Mouse (Mus musculus): Measurements from ENCODE around the gene Wbp1l. TPM values are rescaled to one million over a fixed set of nuclear protein-coding genes. Genes with fewer than 3 reads are reported as not detected.
A peak's percentile ranks its signal among the peaks of the same experiment; 100 is the strongest.

Gene Wbp1l
- polyA plus RNA-seq, 1 experiment from 2014 or later = 52.3 TPM

DNA sequence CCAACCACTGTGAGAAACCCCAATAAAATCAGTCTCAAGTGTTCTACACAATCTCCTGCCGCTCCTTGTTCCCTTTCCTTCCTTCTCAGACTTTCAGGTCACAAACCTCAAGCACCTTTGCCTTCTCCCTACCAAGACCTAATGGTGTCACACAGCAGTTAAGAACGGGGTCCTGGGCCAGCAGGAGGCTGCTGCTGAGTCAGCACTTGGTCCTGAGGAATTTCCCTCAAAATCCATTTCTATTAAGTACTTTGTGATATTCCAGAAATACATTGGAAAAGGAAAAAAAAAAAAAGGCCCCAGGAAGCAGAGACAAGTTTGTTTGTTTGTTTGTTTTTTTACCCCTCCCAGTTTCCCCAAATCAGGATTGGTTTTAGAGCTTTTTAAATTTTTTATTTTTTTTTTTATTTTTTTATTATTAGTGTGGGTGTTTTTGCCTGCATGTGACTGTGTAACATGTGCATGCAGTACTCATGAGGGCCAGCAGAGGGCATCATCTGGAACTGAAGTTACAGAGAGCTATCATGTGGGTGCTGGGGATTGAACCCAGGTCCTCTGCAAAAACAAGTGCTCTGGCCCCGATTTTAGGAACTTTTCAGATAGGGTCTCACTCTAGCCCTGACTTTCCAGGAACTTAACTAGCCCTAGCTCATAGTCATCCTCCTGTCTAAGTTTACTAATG, 58.6 kb downstream of the Wbp1l start:
- no peak overlapping the region for H3K27ac ChIP-seq
- H3K4me3 ChIP-seq = no peak overlapping the region
- no peak for DNase-seq (ENCODE audit: low spot score)
- H3K4me1 ChIP-seq = peaks cover 5% of the 10 kb centered on the region; the same call in 1 of the 2 replicates
- 92% methylated on average over 3 of the region's 3 CpGs for WGBS
- peaks cover 55% of the 10 kb centered on the region for H3K36me3 ChIP-seq
- H3K9me3 ChIP-seq (replicated peaks) = no peaks in the 10 kb centered on the region
- H3K27me3 ChIP-seq (ENCODE audit: low read depth, poor library complexity, severe bottlenecking) = no peaks in the 10 kb centered on the region

- Histone ChIP-seq H3K27ac (no peak overlapping the region), H3K9me3 (replicated peaks) (no peaks in the 10 kb centered on the region), H3K4me3 (no peak overlapping the region), H3K36me3 (peaks cover 47% of the 10 kb centered on the region), H3K27me3 (ENCODE audit: low read depth, poor library complexity, severe bottlenecking) (no peaks in the 10 kb centered on the region), H3K4me1 (peaks cover 5% of the 10 kb centered on the region; the same call in 1 of the 2 replicates)
- DNase-seq (ENCODE audit: low spot score) = no peak
- WGBS = 97% methylated on average over 7 of the region's 7 CpGs
These were observed 59.5 kb downstream of the Wbp1l start for GRCm38 (mm10) chr19:46658348-46658747.

- peaks cover 5% of the 10 kb centered on the region; the same call in 1 of the 2 replicates for H3K4me1 ChIP-seq
- no peak overlapping the region for H3K4me3 ChIP-seq
- no peak overlapping the region for H3K27ac ChIP-seq
- no peaks in the 10 kb centered on the region for H3K27me3 ChIP-seq (ENCODE audit: low read depth, poor library complexity, severe bottlenecking)
- no peaks in the 10 kb centered on the region for H3K9me3 ChIP-seq (replicated peaks)
- WGBS = 90% methylated on average over 9 of the region's 9 CpGs
- no peak for DNase-seq (ENCODE audit: low spot score)
- peaks cover 42% of the 10 kb centered on the region for H3K36me3 ChIP-seq
These were observed 60.0 kb downstream of the Wbp1l start for GRCm38 (mm10) chr19:46658851-46659250.

DNA sequence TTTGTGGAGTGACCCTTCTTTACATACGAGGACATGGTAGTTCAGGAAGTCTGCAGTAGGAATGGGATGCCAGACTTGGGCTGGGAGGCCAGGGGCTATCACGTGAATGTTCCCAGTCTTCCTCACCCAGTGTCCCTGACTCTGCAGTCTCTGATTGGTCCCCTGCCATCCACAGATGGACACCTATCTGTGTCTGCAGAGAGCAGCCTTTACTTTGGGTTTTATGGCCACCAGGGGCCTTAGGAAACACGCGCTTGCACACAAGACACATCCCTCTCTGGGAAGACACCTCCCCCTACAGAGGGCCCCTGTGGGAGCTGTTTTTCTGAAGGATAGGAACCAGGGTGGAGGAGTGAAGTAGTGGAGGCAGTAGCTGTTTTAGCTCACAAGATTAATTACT, 62.6 kb downstream of the Wbp1l start:
- 62% methylated on average over 4 of the region's 4 CpGs for WGBS
- peaks cover 8% of the 10 kb centered on the region; the same call in 1 of the 2 replicates for H3K4me1 ChIP-seq

GRCm38 (mm10) chr19:46662214-46662613, 63.3 kb downstream of the Wbp1l start:
- peaks cover 8% of the 10 kb centered on the region; the same call in 1 of the 2 replicates for H3K4me1 ChIP-seq
- peaks cover 8% of the 10 kb centered on the region for H3K36me3 ChIP-seq
- no peak for DNase-seq (ENCODE audit: low spot score)
- no peaks in the 10 kb centered on the region for H3K9me3 ChIP-seq (replicated peaks)
- no peaks in the 10 kb centered on the region for H3K27me3 ChIP-seq (ENCODE audit: low read depth, poor library complexity, severe bottlenecking)
- H3K27ac ChIP-seq = no peak overlapping the region
- WGBS = 91% methylated on average over 8 of the region's 8 CpGs
- H3K4me3 ChIP-seq = no peak overlapping the region

More for the DNA sequence above, 62.6 kb downstream of the Wbp1l start:
- H3K4me3 ChIP-seq = no peak overlapping the region
- H3K27me3 ChIP-seq (ENCODE audit: low read depth, poor library complexity, severe bottlenecking) = no peaks in the 10 kb centered on the region
- H3K27ac ChIP-seq = no peak overlapping the region
- peaks cover 15% of the 10 kb centered on the region for H3K36me3 ChIP-seq
- DNase-seq (ENCODE audit: low spot score) = no peak
- no peaks in the 10 kb centered on the region for H3K9me3 ChIP-seq (replicated peaks)

GRCm38 (mm10) chr19:46662784-46663183, 63.9 kb downstream of the Wbp1l start:
- H3K27ac ChIP-seq = no peak overlapping the region
- H3K27me3 ChIP-seq (ENCODE audit: low read depth, poor library complexity, severe bottlenecking) = no peaks in the 10 kb centered on the region
- peaks cover 5% of the 10 kb centered on the region; the same call in 1 of the 2 replicates for H3K36me3 ChIP-seq
- H3K4me3 ChIP-seq = no peak overlapping the region
- H3K4me1 ChIP-seq = peaks cover 8% of the 10 kb centered on the region; the same call in 1 of the 2 replicates
- no peaks in the 10 kb centered on the region for H3K9me3 ChIP-seq (replicated peaks)
- WGBS = 87% methylated on average over 6 of the region's 6 CpGs
- DNase-seq (ENCODE audit: low spot score) = no peak

GRCm38 (mm10) chr19:46665474-46665873, 66.6 kb downstream of the Wbp1l start:
- 74% methylated on average over 7 of the region's 7 CpGs for WGBS
- Histone ChIP-seq H3K4me1 (peaks cover 8% of the 10 kb centered on the region; the same call in 1 of the 2 replicates), H3K9me3 (replicated peaks) (no peaks in the 10 kb centered on the region), H3K27me3 (ENCODE audit: low read depth, poor library complexity, severe bottlenecking) (no peaks in the 10 kb centered on the region), H3K4me3 (no peak overlapping the region), H3K27ac (no peak overlapping the region), H3K36me3 (no peaks in the 10 kb centered on the region)
- no peak for DNase-seq (ENCODE audit: low spot score)

- WGBS = 45% methylated on average over 11 of the region's 11 CpGs
- no peaks in the 10 kb centered on the region for H3K9me3 ChIP-seq (replicated peaks)
- H3K4me3 ChIP-seq = no peak overlapping the region
- H3K27ac ChIP-seq = no peak overlapping the region
- DNase-seq (ENCODE audit: low spot score) = no peak
- H3K36me3 ChIP-seq = no peaks in the 10 kb centered on the region
- H3K4me1 ChIP-seq = peaks cover 6% of the 10 kb centered on the region; the same call in 1 of the 2 replicates
- H3K27me3 ChIP-seq (ENCODE audit: low read depth, poor library complexity, severe bottlenecking) = peaks cover 12% of the 10 kb centered on the region
These were observed 68.4 kb downstream of the Wbp1l start for GRCm38 (mm10) chr19:46667300-46667699.

DNA sequence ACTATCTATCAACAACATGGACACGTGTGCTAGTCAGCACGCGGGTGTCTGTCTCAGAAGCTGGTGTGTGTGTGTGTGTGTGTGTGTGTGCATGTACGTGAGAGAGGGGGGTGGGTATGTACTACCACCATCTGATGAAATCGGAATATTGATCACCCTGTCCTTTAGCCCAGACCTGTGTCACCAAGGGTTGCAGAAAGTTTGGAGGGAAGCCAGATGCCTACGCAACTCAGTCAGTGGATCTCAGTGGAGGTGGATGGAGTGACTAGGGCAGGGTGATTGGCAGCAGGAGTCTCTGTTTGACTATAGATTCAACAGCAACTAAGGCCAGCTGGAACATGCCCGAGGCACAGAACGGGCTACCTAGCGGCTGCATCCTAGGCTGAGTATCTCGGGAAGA, 69.4 kb downstream of the Wbp1l start:
- Histone ChIP-seq H3K27me3 (ENCODE audit: low read depth, poor library complexity, severe bottlenecking) (peaks cover 12% of the 10 kb centered on the region), H3K9me3 (replicated peaks) (no peaks in the 10 kb centered on the region), H3K4me1 (peaks cover 6% of the 10 kb centered on the region; the same call in 1 of the 2 replicates), H3K4me3 (no peak overlapping the region), H3K27ac (no peak overlapping the region), H3K36me3 (no peaks in the 10 kb centered on the region)
- no peak for DNase-seq (ENCODE audit: low spot score)
- WGBS = 89% methylated on average over 10 of the region's 10 CpGs

DNA sequence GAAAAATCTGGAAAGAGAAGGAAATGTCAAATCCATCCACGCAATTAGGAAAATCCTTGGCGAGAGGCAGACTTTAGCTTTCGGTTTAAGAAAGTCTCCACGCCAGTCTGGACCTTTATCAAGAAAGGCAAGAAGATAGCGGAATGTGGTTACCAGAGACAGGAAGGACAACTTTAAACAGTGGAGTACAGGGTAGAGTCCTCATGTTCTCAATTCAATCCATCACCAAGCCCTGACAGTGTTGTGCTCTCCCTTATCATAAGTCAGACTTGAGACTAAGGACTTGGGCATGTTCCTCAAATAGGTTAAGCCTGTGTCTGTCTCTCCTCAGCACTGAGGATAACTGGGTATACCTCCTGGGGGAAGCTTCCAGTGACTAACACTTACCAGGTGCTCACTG, 70.9 kb downstream of the Wbp1l start:
- 92% methylated on average over 5 of the region's 5 CpGs for WGBS
- H3K4me3 ChIP-seq = no peak overlapping the region
- no peak for DNase-seq (ENCODE audit: low spot score)
- peaks cover 12% of the 10 kb centered on the region for H3K27me3 ChIP-seq (ENCODE audit: low read depth, poor library complexity, severe bottlenecking)
- H3K9me3 ChIP-seq (replicated peaks) = no peaks in the 10 kb centered on the region
- peaks cover 6% of the 10 kb centered on the region; the same call in 1 of the 2 replicates for H3K4me1 ChIP-seq
- H3K27ac ChIP-seq = no peak overlapping the region
- H3K36me3 ChIP-seq = no peaks in the 10 kb centered on the region

GRCm38 (mm10) chr19:46670691-46671090, 71.8 kb downstream of the Wbp1l start:
- 25% methylated on average over 13 of the region's 13 CpGs for WGBS
- H3K27ac ChIP-seq = no peak overlapping the region
- peak; percentile 80 for DNase-seq (ENCODE audit: low spot score)
- no peaks in the 10 kb centered on the region for H3K36me3 ChIP-seq
- no peak overlapping the region for H3K4me3 ChIP-seq
- H3K4me1 ChIP-seq = 0 out of 2 replicates have a peak, but pooled peaks cover 3% of the 10 kb centered on the region
- peaks cover 12% of the 10 kb centered on the region for H3K27me3 ChIP-seq (ENCODE audit: low read depth, poor library complexity, severe bottlenecking)
- H3K9me3 ChIP-seq (replicated peaks) = no peaks in the 10 kb centered on the region

DNA sequence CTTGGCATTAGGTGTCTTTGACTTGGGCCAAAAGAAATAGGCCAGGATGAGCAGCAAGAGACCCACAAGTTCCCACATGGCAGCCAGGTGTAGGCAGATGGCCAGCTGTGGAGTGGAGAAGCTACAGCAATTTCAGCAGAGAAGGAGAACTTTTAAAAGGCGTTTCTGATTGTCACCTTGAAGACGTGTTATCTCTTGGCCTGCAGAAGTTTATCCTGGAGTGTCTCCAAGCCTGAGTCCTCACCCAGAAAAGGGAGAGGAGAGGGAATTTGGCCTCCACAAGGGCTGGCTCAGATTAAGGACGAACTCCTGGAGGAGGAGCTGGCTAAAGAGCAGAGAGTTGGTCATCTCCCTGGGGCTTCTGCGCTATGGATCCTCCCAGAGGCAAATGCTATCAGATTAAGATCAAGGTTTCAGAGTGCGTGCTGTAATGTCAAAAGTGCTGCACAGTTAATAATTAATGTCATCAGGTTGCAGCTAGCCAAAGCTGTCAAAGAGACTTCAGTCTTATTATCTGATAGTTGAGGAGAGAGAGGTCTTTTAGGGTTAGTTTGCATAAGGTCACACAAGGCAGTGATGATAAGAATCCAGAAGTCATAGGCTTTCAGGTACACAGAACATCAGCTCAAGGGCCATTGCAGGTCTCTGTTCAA, 74.0 kb downstream of the Wbp1l start, which contains the start of gene Cyp17a1:
TSS of gene Cyp17a1 (minus strand) at position 407 of the 653 bp plus-strand sequence.
- no peak for DNase-seq (ENCODE audit: low spot score)
- H3K36me3 ChIP-seq = no peaks in the 10 kb centered on the region
- 0 out of 2 replicates have a peak, but pooled peaks cover 3% of the 10 kb centered on the region for H3K4me1 ChIP-seq
- no peak within 1 kb of the TSS for H3K4me3 ChIP-seq
- no peak within 1 kb of the TSS for H3K27ac ChIP-seq
- no peaks in the 10 kb centered on the region for H3K9me3 ChIP-seq (replicated peaks)
- 69% methylated on average over 5 of the region's 5 CpGs for WGBS
- peaks cover 12% of the 10 kb centered on the region for H3K27me3 ChIP-seq (ENCODE audit: low read depth, poor library complexity, severe bottlenecking)

DNA sequence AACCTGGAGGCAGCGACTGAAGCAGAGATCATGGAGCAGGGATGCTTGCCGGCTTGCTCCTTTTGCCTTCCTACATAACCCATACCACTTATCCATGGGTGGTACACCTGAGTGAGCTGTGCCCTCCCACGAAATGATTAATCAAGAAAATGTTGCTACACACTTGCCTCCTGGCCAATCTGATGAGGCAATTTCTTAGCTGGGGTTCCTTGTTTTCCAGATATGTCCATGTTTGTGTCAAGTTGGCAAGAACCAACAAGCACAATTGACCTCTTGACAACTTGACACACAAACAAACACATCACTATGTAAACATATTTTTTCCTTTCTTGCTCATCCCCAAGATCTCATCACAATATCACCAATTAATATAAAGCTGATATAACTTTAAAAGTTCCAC, 76.8 kb downstream of the Wbp1l start:
- H3K27ac ChIP-seq = no peak overlapping the region
- peaks cover 12% of the 10 kb centered on the region for H3K27me3 ChIP-seq (ENCODE audit: low read depth, poor library complexity, severe bottlenecking)
- H3K4me3 ChIP-seq = no peak overlapping the region
- H3K4me1 ChIP-seq = 0 out of 2 replicates have a peak, but pooled peaks cover 3% of the 10 kb centered on the region
- H3K9me3 ChIP-seq (replicated peaks) = no peaks in the 10 kb centered on the region
- no peaks in the 10 kb centered on the region for H3K36me3 ChIP-seq
- WGBS = 85% methylated on average over 3 of the region's 3 CpGs
- DNase-seq (ENCODE audit: low spot score) = no peak
